In genomic region chr17:93199218-93199617, GRCm38 (mm10) we compare ENCODE assay signal across 14 mouse cellular contexts. TPM values are rescaled to one million over a fixed set of nuclear protein-coding genes. Genes with fewer than 3 reads are reported as not detected.
A peak's percentile ranks its signal among the peaks of the same experiment; 100 is the strongest.
DNase-seq lines count a peak whose midpoint lies in the region; ATAC-seq and TF ChIP-seq lines count a peak whose summit lies in the region.
"Had no signal": no experiment of that assay in that cellular context is flagged by ENCODE, and none has a peak within 500 bp of the region (broad histone marks: within the 10 kb centered on the region; RNA-seq: fewer than 3 reads in every experiment).

No protein-coding gene starts in this region.

- peak in 1 of 2 experiments; percentile 32 for DNase-seq in left cerebral cortex, adult 2 months (ENCODE audit: extremely low spot score in 1 of 2, low spot score in 2 of 2)
- no peak for DNase-seq in left cerebral cortex, adult 9 months (ENCODE audit: low spot score in 2 of 2)
- peak; percentile 32 for DNase-seq in forebrain, postnatal 0 days
- peak; percentile 9 for DNase-seq in right cerebral cortex, postnatal 14 days
- no peak for DNase-seq in T-cell, adult 2 months (ENCODE audit: low spot score)
- DNase-seq in Muller cell, postnatal 12 days (ENCODE audit: inconsistent ontology term): no peak
- no peak for DNase-seq in adrenal gland, adult 8-10 months
- DNase-seq: gastrocnemius, postnatal 10 days; layer of hippocampus, adult 9-11 months; lung, embryonic 14.5 days had no signal

- no peaks in the 10 kb centered on the region for H3K9me3 ChIP-seq in forebrain, postnatal 0 days (ENCODE audit: low read length)
- H3K9me3 ChIP-seq in midbrain, embryonic 12.5 days: no peaks in the 10 kb centered on the region
- H3K9me3 ChIP-seq: embryonic facial prominence, embryonic 15.5 days had no signal

- H3K27me3 ChIP-seq in forebrain, postnatal 0 days (ENCODE audit: insufficient read depth, low read length): peaks cover 41% of the 10 kb centered on the region
- peaks cover 62% of the 10 kb centered on the region for H3K27me3 ChIP-seq in midbrain, embryonic 12.5 days

- H3K27ac ChIP-seq in left cerebral cortex, adult 2 months: no peak overlapping the region
- no peak overlapping the region for H3K27ac ChIP-seq in forebrain, postnatal 0 days (ENCODE audit: low read depth, low read length)
- peak overlapping the region; percentile 83 for H3K27ac ChIP-seq in midbrain, embryonic 12.5 days (replicated peaks)
- H3K27ac ChIP-seq: embryonic facial prominence, embryonic 15.5 days had no signal

- 2% methylated on average over 15 of the region's 15 CpGs for WGBS in forebrain, postnatal 0 days
- WGBS in midbrain, embryonic 12.5 days: under 1% methylated on average over 15 of the region's 15 CpGs

- no peak for ATAC-seq in forebrain, postnatal 0 days
- no peak for ATAC-seq in midbrain, embryonic 12.5 days (ENCODE audit: low FRiP score, low read depth)

- H3K4me3 ChIP-seq in left cerebral cortex, adult 2 months: peak overlapping the region; percentile 31
- peak overlapping the region; percentile 42 for H3K4me3 ChIP-seq in forebrain, postnatal 0 days (ENCODE audit: low read depth, low read length)
- peak overlapping the region; percentile 45 for H3K4me3 ChIP-seq in midbrain, embryonic 12.5 days
- H3K4me3 ChIP-seq: embryonic facial prominence, embryonic 15.5 days had no signal

- H3K4me2 ChIP-seq in forebrain, postnatal 0 days (ENCODE audit: low read depth): peak overlapping the region; percentile 71
- H3K4me2 ChIP-seq in midbrain, embryonic 12.5 days (replicated peaks): peak overlapping the region; percentile 63
- H3K4me2 ChIP-seq: embryonic facial prominence, embryonic 15.5 days; lung, embryonic 14.5 days had no signal

- H3K9ac ChIP-seq in forebrain, postnatal 0 days: no peak overlapping the region
- H3K9ac ChIP-seq in midbrain, embryonic 12.5 days (replicated peaks): peak overlapping the region; percentile 58
- H3K9ac ChIP-seq: embryonic facial prominence, embryonic 15.5 days; lung, embryonic 14.5 days had no signal

- no peak for TF ChIP-seq CTCF in left cerebral cortex, adult 2 months (IDR thresholded peaks at IDR 0.05)
- no peak for TF ChIP-seq CTCF in forebrain, postnatal 0 days (IDR thresholded peaks at IDR 0.05; ENCODE audit: low read depth)

- intact Hi-C loops in left cerebral cortex, adult 2 months (cut with DNase I): loop anchor here (5.0 to 10.0 kb wide), 4 partner anchors 333 to 1353 kb away; no protein-coding TSS in a partner anchor

- H3K4me1 ChIP-seq in forebrain, postnatal 0 days (ENCODE audit: insufficient read depth): peaks cover 15% of the 10 kb centered on the region; the same call in 1 of the 2 replicates
- peaks cover 37% of the 10 kb centered on the region for H3K4me1 ChIP-seq in midbrain, embryonic 12.5 days

- no peaks in the 10 kb centered on the region for H3K36me3 ChIP-seq in forebrain, postnatal 0 days (ENCODE audit: insufficient read depth)
- no peaks in the 10 kb centered on the region for H3K36me3 ChIP-seq in midbrain, embryonic 12.5 days
- H3K36me3 ChIP-seq: embryonic facial prominence, embryonic 15.5 days had no signal

RNA-seq across cellular contexts. Expression of gene Adcyap1, which starts 0.4 kb away (rescaled TPM):
- total RNA-seq in left cerebral cortex, adult 2 months (2021): 10 to 100 TPM; 38.6 to 48.9 TPM
- total RNA-seq in forebrain, postnatal 0 days (2014; rRNA removed): 16.7 and 31.7 TPM in 2 replicates
- polyA plus RNA-seq in forebrain, postnatal 0 days (2015; fragmentation: Nextera tagmentation; extraction: Ambion mirVana): 11.9 and 15.2 TPM in 2 replicates
- polyA plus RNA-seq in midbrain, embryonic 12.5 days (2016; fragmentation: Nextera tagmentation; extraction: Ambion mirVana): 21.5 and 22.5 TPM in 2 replicates
- total RNA-seq in adrenal gland, adult 8-10 months (2022): under 1 TPM in 1 of 4 experiments, not detected in 3; 0.38 TPM
- total RNA-seq: hematopoietic stem cell, adult 5-6 weeks; neutrophil, adult 5-6 weeks had no signal
- polyA plus RNA-seq: lung, embryonic 14.5 days had no signal

Comparison
In these comparisons a context has a peak if more than half of its experiments do, and no peak if none do; other contexts are left out.
1. DNase-seq: peak in forebrain, postnatal 0 days (single experiment) and right cerebral cortex, postnatal 14 days (single experiment); none in left cerebral cortex, adult 9 months (0 of 2), T-cell, adult 2 months (single experiment), Muller cell, postnatal 12 days (single experiment) and adrenal gland, adult 8-10 months (single experiment).
2. RNA of gene Adcyap1, which starts 0.4 kb away (total RNA-seq): 38.6 to 48.9 TPM in left cerebral cortex, adult 2 months and 16.7 to 31.7 TPM in forebrain, postnatal 0 days; 0.38 TPM in adrenal gland, adult 8-10 months; every median in the first group is over 10 times any median in the second.
3. Peak in every context shown above with its lines, with median percentiles within 50 percentile points of each other: H3K4me3 ChIP-seq.